Mouse (Mus musculus) megakaryocyte, embryonic 14.5 days (primary cell): Measurements from ENCODE around the gene Morn1.

Experiments
- FLI1 ChIP-seq: IDR thresholded peaks from 2 replicates; pipeline ENCODE4 v1.6.1; 2012; ENCODE audit warnings: low read length, inconsistent platforms, mixed read lengths
- GATA1 ChIP-seq: IDR thresholded peaks from 3 replicates; pipeline ENCODE4 v1.6.1; 2012; ENCODE audit warnings: mixed read lengths, low read length, inconsistent platforms, borderline replicate concordance

- no peak for TF ChIP-seq GATA1
- no peak for TF ChIP-seq FLI1
These were observed 71.6 kb downstream of the Morn1 start for GRCm38 (mm10) chr4:155157871-155158542.
